Comparison of ENCODE assay signal across 18 mouse cellular contexts in the genomic region with DNA sequence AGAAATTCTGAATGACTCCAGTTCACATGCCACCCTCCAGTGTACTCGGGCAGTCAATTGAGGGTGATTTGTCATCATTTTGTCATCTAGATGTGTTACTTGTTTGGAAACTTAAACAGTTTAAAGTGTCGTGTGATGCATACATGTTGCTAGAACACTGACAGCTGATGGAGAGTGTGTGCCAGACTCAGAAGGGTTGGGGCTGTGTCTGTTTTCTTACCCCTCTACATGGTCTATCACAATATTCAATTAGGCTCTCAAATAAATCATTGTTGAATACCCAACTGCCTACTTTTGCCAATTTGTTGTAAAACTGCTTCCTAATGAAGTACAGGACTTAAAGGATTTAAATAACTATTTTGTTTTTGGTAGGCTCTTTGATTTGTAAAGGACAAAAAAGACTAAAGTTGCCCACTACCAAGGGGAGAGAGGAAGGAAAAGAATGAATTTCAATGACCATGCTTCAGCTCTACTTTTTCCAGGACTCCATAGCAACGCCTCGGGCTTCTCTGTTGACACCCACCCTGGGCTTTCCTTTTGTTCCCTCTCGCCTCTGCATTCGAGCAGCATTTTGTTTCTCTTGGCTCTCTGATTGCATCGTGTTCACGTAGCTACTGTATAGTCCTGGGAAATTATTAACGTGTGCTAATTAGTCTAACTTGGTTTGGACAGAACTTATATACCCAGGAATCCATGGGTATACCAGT. TPM values are rescaled to one million over a fixed set of nuclear protein-coding genes. Genes with fewer than 3 reads are reported as not detected.
DNase-seq lines count a peak whose midpoint lies in the region; ATAC-seq and TF ChIP-seq lines count a peak whose summit lies in the region.
"Had no signal": no experiment of that assay in that cellular context is flagged by ENCODE, and none has a peak within 500 bp of the region (broad histone marks: within the 10 kb centered on the region; RNA-seq: fewer than 3 reads in every experiment).

No protein-coding gene starts in this region.

- H3K4me3 ChIP-seq in heart, embryonic 16.5 days (ENCODE audit: low read length), result no peak overlapping the region
- no peak overlapping the region for H3K4me3 ChIP-seq in forebrain, postnatal 0 days (ENCODE audit: low read depth, low read length)
- no peak overlapping the region for H3K4me3 ChIP-seq in midbrain, embryonic 11.5 days (ENCODE audit: low read depth, low read length)
- H3K4me3 ChIP-seq in neural tube, embryonic 15.5 days (replicated peaks), result no peak overlapping the region
- no peak overlapping the region for H3K4me3 ChIP-seq in kidney, embryonic 14.5 days (ENCODE audit: low read length)
- H3K4me3 ChIP-seq: embryonic facial prominence, embryonic 13.5 days; heart, embryonic 15.5 days; limb, embryonic 15.5 days had no signal

- intact Hi-C loops in heart, postnatal 14 days (cut with DNase I), result no loop called here

- DNase-seq in heart, postnatal 14 days, result no peak
- peak; percentile 31 for DNase-seq in forebrain, postnatal 0 days
- DNase-seq in midbrain, embryonic 11.5 days (ENCODE audit: low spot score, missing footprints), result no peak
- DNase-seq in right cerebral cortex, postnatal 25 days, result no peak
- no peak for DNase-seq in kidney, postnatal 14 days
- DNase-seq: cerebellum, adult 9-11 months; kidney, adult 18-20 months; lung, embryonic 14.5 days; retina, postnatal 1 day; spleen, adult 18-20 months; thymus, postnatal 25 days had no signal

- H3K4me2 ChIP-seq in heart, embryonic 16.5 days (ENCODE audit: low read depth, low read length), result no peak overlapping the region
- peak overlapping the region; percentile 17; the same call in 1 of the 2 replicates for H3K4me2 ChIP-seq in forebrain, postnatal 0 days (ENCODE audit: low read depth)
- no peak overlapping the region for H3K4me2 ChIP-seq in midbrain, embryonic 11.5 days
- H3K4me2 ChIP-seq in neural tube, embryonic 15.5 days, result 0 out of 2 replicates have a peak overlapping the region, but pooled peaks have one; percentile 11
- H3K4me2 ChIP-seq in kidney, embryonic 14.5 days (replicated peaks; ENCODE audit: low read depth, low read length), result no peak overlapping the region
- H3K4me2 ChIP-seq: embryonic facial prominence, embryonic 13.5 days; heart, embryonic 15.5 days; limb, embryonic 15.5 days; lung, embryonic 14.5 days had no signal

- H3K4me1 ChIP-seq in heart, embryonic 16.5 days (ENCODE audit: control insufficient read depth, insufficient read depth, low read length), result no peaks in the 10 kb centered on the region; the same call in 1 of the 2 replicates
- no peaks in the 10 kb centered on the region for H3K4me1 ChIP-seq in forebrain, postnatal 0 days (ENCODE audit: insufficient read depth)
- peaks cover 9% of the 10 kb centered on the region; the same call in 1 of the 2 replicates for H3K4me1 ChIP-seq in midbrain, embryonic 11.5 days (ENCODE audit: control insufficient read depth, insufficient read depth, low read length)
- peaks cover 13% of the 10 kb centered on the region; the same call in 1 of the 2 replicates for H3K4me1 ChIP-seq in neural tube, embryonic 15.5 days
- no peaks in the 10 kb centered on the region for H3K4me1 ChIP-seq in kidney, embryonic 14.5 days (ENCODE audit: control insufficient read depth, insufficient read depth, low read length)

- H3K27ac ChIP-seq in heart, embryonic 16.5 days (ENCODE audit: low read length), result no peak overlapping the region
- no peak overlapping the region for H3K27ac ChIP-seq in forebrain, postnatal 0 days (ENCODE audit: low read depth, low read length)
- H3K27ac ChIP-seq in midbrain, embryonic 11.5 days (ENCODE audit: low read depth, low read length), result no peak overlapping the region
- H3K27ac ChIP-seq in neural tube, embryonic 15.5 days (replicated peaks), result no peak overlapping the region
- no peak overlapping the region for H3K27ac ChIP-seq in kidney, embryonic 14.5 days (ENCODE audit: low read depth, low read length)
- H3K27ac ChIP-seq: embryonic facial prominence, embryonic 13.5 days; heart, embryonic 15.5 days; limb, embryonic 15.5 days had no signal

- peaks cover 3% of the 10 kb centered on the region; the same call in 1 of the 2 replicates for H3K36me3 ChIP-seq in heart, embryonic 16.5 days (ENCODE audit: control insufficient read depth, insufficient read depth)
- H3K36me3 ChIP-seq in forebrain, postnatal 0 days (ENCODE audit: insufficient read depth), result peaks cover 6% of the 10 kb centered on the region; the same call in 1 of the 2 replicates
- H3K36me3 ChIP-seq in midbrain, embryonic 11.5 days (ENCODE audit: control insufficient read depth, insufficient read depth, low read length), result no peaks in the 10 kb centered on the region
- peaks cover 6% of the 10 kb centered on the region for H3K36me3 ChIP-seq in neural tube, embryonic 15.5 days
- peaks cover 10% of the 10 kb centered on the region; the same call in 1 of the 2 replicates for H3K36me3 ChIP-seq in kidney, embryonic 14.5 days (ENCODE audit: control insufficient read depth, insufficient read depth, low read length)

- no peak overlapping the region for H3K9ac ChIP-seq in heart, embryonic 16.5 days (ENCODE audit: low read length)
- H3K9ac ChIP-seq in forebrain, postnatal 0 days, result no peak overlapping the region
- H3K9ac ChIP-seq in midbrain, embryonic 11.5 days (ENCODE audit: low read length), result no peak overlapping the region
- H3K9ac ChIP-seq in neural tube, embryonic 15.5 days (replicated peaks), result no peak overlapping the region
- H3K9ac ChIP-seq in kidney, embryonic 14.5 days (ENCODE audit: low read depth, low read length), result no peak overlapping the region
- H3K9ac ChIP-seq: embryonic facial prominence, embryonic 13.5 days; heart, embryonic 15.5 days; limb, embryonic 15.5 days; lung, embryonic 14.5 days had no signal

- H3K27me3 ChIP-seq in heart, embryonic 16.5 days (ENCODE audit: control insufficient read depth, insufficient read depth, low read length), result no peaks in the 10 kb centered on the region
- no peaks in the 10 kb centered on the region for H3K27me3 ChIP-seq in forebrain, postnatal 0 days (ENCODE audit: insufficient read depth, low read length)
- H3K27me3 ChIP-seq in midbrain, embryonic 11.5 days (ENCODE audit: control insufficient read depth, insufficient read depth, low read length), result no peaks in the 10 kb centered on the region
- no peaks in the 10 kb centered on the region for H3K27me3 ChIP-seq in neural tube, embryonic 15.5 days (replicated peaks)
- no peaks in the 10 kb centered on the region for H3K27me3 ChIP-seq in kidney, embryonic 14.5 days (ENCODE audit: control insufficient read depth, insufficient read depth, low read length)
- H3K27me3 ChIP-seq: embryonic facial prominence, embryonic 13.5 days; heart, embryonic 15.5 days; limb, embryonic 15.5 days; Patski had no signal

- ATAC-seq in heart, embryonic 16.5 days (replicated peaks; ENCODE audit: extremely low read depth, insufficient read depth, low FRiP score), result peak; percentile 28; the same call in 1 of the 2 replicates
- peak; percentile 78 for ATAC-seq in forebrain, postnatal 0 days
- peak; percentile 75 for ATAC-seq in midbrain, embryonic 11.5 days (ENCODE audit: low FRiP score)
- peak; percentile 71; the same call in 1 of the 2 replicates for ATAC-seq in neural tube, embryonic 15.5 days (ENCODE audit: low FRiP score)
- ATAC-seq in kidney, embryonic 14.5 days (ENCODE audit: low FRiP score, low TSS enrichment), result no peak
- ATAC-seq: Patski had no signal

- WGBS in heart, embryonic 16.5 days, result 74% methylated on average over 9 of the region's 9 CpGs
- WGBS in forebrain, postnatal 0 days, result 10% methylated on average over 9 of the region's 9 CpGs
- 48% methylated on average over 9 of the region's 9 CpGs for WGBS in midbrain, embryonic 11.5 days
- WGBS in neural tube, embryonic 15.5 days, result 27% methylated on average over 9 of the region's 9 CpGs
- WGBS in kidney, embryonic 14.5 days, result 76% methylated on average over 9 of the region's 9 CpGs

- no peak for TF ChIP-seq CTCF in forebrain, postnatal 0 days (IDR thresholded peaks at IDR 0.05; ENCODE audit: low read depth)

- no peaks in the 10 kb centered on the region for H3K9me3 ChIP-seq in heart, embryonic 16.5 days (replicated peaks; ENCODE audit: control insufficient read depth, low read length)
- no peaks in the 10 kb centered on the region for H3K9me3 ChIP-seq in forebrain, postnatal 0 days (ENCODE audit: low read length)
- H3K9me3 ChIP-seq in midbrain, embryonic 11.5 days (ENCODE audit: control insufficient read depth, low read length), result no peaks in the 10 kb centered on the region
- H3K9me3 ChIP-seq in neural tube, embryonic 15.5 days (replicated peaks), result no peaks in the 10 kb centered on the region
- H3K9me3 ChIP-seq in kidney, embryonic 14.5 days (ENCODE audit: control insufficient read depth, low read length), result no peaks in the 10 kb centered on the region
- H3K9me3 ChIP-seq: embryonic facial prominence, embryonic 13.5 days; heart, embryonic 15.5 days; limb, embryonic 15.5 days had no signal

RNA-seq across cellular contexts. Expression of a gene that starts 29.5 kb away (rescaled TPM):
- 9.2 and 10.1 TPM in 2 replicates for polyA plus RNA-seq in heart, embryonic 16.5 days (2015; fragmentation: Nextera tagmentation; extraction: Ambion mirVana)
- total RNA-seq in heart, postnatal 14 days (2021), result 10 to 100 TPM; 31.3 to 32.9 TPM
- 29.8 and 40.5 TPM in 2 replicates for total RNA-seq in forebrain, postnatal 0 days (2014; rRNA removed)
- polyA plus RNA-seq in forebrain, postnatal 0 days (2015; fragmentation: Nextera tagmentation; extraction: Ambion mirVana), result 9.3 and 16.3 TPM in 2 replicates
- 15.9 and 18.7 TPM in 2 replicates for polyA plus RNA-seq in midbrain, embryonic 11.5 days (2014; fragmentation: Nextera tagmentation; extraction: Ambion mirVana)
- polyA plus RNA-seq in neural tube, embryonic 15.5 days (2015; fragmentation: Nextera tagmentation; extraction: Ambion mirVana), result 18.6 and 21.0 TPM in 2 replicates
- 35.7 and 39.4 TPM in 2 replicates for polyA plus RNA-seq in kidney, embryonic 14.5 days (2014; fragmentation: Nextera tagmentation; extraction: Ambion mirVana)

Comparison
In these comparisons a context has a peak if more than half of its experiments do, and no peak if none do; other contexts are left out.
1. H3K4me2 ChIP-seq: peak in forebrain, postnatal 0 days (single experiment) and neural tube, embryonic 15.5 days (single experiment); none in heart, embryonic 16.5 days (single experiment), midbrain, embryonic 11.5 days (single experiment) and kidney, embryonic 14.5 days (single experiment).